Mouse (Mus musculus) cerebellum, adult (tissue): ENCODE data around the gene Fzd7.

Experiments used
- ATAC-seq: cut with Nextera tagmentation; 2 replicates; pipeline ENCODE4 v1.9.2; 2017; ENCODE audit warnings: mild to moderate bottlenecking, moderate library complexity, mixed read lengths; ENCODE audit not compliant: insufficient number of reproducible peaks, low FRiP score, low TSS enrichment

Fzd7 gene

DNA sequence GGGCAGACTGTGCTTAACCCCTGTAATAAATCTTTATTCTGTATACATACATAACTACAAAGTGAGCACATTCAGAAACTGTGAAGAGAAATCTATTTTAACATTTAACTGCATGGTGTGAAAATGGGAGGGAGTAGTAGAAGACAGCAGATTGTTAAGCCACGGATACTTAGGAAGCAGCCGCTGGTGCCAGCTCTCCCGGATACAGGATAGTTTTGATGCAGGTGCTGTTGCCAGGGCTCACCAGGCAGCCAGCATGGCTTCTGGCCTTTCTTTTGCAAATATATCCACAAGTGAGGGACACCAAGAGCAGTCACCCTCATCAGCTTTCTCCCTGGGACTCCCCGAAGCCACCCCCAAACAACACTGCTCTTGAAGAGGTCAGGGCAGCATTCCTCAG, 13.1 kb upstream of the Fzd7 start:
- peak; percentile 79 for ATAC-seq

DNA sequence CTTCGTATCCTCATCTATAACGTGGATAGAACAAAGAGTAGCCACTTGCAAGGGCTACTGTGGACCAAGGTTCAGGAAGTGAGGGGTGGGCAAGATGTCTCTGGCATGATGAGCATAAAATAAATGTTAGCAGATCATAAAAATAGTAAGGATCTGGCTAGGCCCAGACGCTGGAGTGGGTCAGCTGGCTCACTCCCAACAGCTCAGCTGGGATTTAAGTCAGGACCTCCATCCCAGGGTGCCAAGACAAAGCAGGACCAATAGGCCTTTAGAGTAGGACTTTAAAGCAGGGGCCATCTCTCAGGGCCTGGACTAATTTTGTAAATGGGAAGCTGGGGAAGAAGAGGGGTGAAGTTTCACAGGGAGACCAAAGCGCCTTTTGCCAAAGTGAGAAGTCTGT, 11.5 kb upstream of the Fzd7 start:
- ATAC-seq = no peak

DNA sequence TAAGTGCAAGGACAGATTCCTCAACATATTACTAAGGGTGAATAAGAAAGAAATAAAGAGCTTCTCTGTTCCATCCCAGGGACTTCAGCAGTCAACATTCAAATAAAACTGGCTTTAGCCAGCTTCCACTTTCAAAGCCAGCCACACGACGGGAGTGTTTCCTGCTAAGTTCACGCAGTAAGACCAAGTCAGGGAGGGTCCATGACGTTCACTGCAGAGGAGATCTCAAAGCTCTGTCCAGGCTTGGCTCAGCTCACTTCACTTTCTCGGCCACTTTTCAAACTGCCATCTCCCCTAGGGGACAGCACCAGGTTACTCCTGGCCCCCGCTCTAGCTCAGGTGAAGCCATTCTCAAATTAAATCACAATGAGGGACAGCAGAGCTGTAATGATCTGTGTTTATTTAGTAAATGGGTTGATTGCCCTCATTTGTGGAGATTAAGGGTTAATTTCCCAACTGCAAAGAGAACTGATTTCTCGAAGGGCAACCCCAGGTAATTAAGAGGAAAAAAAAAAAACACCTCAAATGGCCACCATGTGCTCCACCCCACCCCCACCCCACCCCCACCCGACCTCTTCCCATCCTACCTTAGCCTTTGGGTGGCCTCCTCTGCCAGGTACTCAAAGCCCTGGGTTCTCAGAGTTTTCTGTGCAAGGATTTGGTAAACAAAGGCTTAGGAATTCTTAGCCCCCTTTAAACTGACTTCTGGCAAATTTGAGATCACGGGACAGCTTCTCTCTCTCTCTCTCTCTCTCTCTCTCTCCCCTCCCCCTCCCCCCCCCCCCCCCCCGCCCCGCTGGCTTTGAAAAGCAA, 9.7 kb upstream of the Fzd7 start:
- ATAC-seq = no peak

DNA sequence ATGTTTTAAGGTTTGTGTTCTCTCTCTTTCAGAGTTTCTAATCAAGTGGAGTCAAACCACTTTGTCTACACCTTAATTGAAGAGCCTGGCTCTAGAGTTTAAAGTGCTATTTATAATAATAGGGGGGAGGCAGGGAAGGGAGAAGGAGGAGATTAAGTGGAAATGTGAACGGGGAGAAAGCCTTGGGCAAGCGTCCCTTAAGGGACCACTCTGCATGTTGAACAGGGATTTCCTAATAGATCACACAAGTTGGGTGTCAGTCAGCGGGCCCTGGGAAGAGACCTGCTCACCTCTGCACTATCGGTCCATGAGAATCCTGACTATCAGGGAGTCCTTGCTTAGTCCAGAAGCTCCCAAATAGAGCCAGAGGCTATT, 9.1 kb upstream of the Fzd7 start:
- no peak for ATAC-seq

DNA sequence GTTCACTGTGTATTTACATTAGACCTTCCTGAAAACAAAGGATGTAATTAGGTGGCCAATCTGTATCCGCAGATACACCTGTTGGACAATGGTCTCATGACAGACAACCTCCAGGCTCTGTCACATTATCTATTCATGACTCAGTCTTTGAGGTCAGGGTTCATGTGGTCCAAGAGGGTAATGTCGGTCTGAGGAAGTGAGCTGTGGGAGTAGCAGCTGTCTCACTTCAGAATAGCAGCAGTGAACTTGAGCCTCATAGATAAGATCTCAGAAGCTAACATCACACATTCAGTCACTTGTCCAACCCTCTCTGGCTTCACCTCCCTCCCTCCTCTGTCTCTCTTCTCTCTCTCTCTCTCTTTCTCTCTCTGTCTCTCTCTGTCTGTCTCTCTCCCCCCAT, 6.6 kb upstream of the Fzd7 start:
- ATAC-seq = no peak

DNA sequence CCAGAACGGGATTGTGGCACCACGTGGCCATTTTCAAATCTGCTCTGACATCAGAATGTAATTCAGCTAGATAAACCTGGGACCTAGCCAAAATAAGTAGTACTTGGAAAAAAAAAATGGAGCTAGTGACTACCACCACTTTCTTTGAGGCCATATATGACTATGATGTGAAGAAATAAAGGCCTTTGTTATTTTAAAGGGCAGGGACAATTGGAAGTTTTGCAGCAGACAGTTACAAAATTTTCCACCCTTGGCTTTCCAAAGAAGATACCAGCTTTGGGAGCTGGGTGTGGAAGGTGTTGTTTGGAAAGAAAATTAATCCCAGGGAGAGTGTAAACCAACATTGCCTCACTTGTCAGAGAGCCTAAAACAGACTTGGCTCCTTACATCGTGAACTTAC, 3.3 kb upstream of the Fzd7 start:
- no peak for ATAC-seq

DNA sequence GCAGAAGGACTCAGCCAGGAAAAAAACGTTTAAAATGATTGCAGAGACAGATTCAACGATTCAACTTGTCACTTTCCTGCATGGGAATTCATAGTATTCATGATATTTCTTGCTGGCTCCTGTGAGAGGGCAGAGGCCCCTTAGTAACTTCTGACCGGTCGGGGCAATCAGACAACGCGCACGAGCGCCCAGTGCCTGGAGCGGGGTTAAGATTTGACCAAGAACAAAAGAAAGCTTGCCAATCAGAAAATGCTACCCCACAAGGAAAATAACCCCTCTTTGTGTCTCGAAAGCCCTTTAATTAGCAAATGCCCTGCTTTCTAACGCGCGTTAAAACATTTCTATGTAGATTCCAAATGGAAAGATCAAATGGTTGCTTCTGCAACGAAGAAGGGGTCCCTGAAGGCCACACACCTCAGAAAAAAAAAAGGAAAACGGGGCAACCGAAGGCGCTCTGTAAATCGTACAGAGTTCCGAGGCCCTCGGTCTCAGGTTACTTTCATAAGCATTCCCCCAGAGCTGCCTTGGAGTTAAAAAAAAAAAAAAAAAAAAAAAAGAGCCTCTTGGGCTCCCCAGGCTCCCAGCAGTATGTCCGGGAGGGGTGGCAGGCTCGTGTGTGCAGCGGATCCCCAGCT, 1.3 kb upstream of the Fzd7 start:
- no peak for ATAC-seq

DNA sequence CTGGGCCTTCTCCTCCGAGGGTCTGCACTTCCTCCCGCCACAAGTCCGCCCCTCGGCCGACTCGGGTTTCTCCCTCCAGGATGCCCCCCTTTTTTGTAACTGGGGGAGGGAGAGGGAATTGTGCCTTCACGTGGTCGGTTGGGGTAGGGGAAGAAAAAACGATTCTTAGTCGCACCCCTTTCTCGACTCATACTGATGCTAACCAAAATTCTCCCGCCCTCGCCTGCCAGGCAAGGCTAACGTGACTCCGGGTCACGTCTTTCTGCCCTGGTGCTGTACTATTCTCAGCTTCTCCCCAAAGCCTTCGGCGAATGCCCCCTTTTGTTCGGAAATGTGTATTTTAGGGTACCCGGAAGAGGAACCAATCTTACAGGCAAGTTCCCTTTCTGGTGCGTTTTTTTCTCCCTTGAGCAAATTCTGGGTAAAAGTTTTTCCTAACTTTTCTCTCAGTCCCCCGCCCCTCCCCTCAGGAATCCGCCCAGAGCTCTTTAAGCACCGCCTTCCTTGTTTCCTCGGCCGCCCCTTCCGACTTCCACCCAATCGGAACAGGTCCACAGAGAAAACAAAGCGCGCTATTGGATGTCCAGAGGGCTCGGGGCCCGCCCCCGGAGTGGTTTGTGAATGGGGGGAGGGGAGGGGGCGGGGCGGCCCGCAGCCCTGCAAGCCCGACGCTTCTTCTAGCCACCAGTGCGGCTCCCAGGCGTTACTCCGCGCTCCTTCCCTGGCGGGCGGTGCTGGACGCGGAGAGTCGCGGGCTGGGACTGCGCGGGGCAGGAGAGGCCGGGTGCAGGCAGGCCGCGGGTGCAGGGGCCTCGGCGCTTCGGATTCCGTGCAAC, 550 bp upstream of the Fzd7 start:
- peak; percentile 84 for ATAC-seq

DNA sequence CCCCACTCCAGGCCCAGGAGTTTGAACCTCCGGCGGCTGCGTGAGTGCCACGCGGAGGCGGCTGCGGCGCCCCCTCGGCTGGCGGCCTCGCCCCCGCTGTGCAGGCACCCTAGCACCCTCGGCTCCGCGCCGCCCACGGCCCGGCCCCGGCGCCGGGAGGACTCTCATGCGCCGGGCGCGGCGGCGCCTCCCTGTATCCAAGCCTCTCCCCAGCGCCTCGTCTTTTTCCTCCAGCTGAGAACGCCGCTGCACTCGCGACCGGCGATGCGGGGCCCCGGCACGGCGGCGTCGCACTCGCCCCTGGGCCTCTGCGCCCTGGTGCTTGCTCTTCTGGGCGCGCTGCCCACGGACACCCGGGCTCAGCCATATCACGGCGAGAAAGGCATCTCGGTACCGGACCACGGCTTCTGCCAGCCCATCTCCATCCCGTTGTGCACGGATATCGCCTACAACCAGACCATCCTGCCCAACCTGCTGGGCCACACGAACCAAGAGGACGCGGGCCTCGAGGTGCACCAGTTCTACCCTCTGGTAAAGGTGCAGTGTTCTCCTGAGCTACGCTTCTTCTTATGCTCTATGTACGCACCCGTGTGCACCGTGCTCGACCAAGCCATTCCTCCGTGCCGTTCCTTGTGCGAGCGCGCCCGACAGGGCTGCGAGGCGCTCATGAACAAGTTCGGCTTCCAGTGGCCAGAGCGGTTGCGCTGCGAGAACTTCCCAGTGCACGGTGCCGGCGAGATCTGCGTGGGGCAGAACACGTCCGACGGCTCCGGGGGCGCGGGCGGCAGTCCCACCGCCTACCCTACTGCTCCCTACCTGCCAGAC, 684 bp downstream of the Fzd7 start:
- 0 out of 2 replicates have a peak, but pooled peaks have one; percentile 4 for ATAC-seq

DNA sequence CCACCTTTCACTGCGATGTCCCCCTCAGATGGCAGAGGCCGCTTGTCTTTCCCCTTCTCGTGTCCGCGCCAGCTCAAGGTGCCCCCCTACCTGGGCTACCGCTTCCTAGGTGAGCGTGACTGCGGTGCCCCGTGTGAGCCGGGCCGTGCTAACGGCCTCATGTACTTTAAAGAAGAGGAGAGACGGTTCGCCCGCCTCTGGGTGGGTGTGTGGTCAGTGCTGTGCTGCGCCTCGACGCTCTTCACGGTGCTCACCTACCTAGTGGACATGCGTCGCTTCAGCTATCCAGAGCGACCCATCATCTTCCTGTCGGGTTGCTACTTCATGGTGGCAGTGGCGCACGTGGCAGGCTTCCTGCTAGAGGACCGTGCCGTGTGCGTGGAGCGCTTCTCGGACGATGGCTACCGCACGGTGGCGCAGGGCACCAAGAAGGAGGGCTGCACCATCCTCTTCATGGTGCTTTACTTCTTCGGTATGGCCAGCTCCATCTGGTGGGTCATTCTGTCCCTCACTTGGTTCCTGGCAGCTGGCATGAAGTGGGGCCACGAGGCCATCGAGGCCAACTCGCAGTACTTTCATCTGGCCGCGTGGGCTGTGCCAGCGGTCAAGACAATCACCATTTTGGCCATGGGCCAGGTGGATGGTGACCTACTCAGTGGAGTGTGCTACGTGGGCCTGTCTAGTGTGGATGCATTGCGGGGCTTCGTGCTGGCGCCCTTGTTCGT, 1.5 kb downstream of the Fzd7 start:
- peak; percentile 56 for ATAC-seq

DNA sequence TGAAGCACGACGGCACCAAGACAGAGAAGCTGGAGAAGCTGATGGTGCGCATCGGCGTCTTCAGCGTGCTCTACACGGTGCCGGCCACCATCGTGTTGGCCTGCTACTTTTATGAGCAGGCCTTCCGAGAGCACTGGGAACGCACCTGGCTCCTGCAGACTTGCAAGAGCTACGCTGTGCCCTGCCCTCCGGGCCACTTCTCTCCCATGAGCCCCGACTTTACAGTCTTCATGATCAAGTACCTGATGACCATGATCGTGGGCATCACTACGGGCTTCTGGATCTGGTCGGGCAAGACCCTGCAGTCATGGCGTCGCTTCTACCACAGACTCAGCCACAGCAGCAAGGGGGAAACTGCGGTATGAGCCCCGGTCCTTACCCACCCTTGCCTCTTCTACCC, 2.1 kb downstream of the Fzd7 start:
- no peak for ATAC-seq

DNA sequence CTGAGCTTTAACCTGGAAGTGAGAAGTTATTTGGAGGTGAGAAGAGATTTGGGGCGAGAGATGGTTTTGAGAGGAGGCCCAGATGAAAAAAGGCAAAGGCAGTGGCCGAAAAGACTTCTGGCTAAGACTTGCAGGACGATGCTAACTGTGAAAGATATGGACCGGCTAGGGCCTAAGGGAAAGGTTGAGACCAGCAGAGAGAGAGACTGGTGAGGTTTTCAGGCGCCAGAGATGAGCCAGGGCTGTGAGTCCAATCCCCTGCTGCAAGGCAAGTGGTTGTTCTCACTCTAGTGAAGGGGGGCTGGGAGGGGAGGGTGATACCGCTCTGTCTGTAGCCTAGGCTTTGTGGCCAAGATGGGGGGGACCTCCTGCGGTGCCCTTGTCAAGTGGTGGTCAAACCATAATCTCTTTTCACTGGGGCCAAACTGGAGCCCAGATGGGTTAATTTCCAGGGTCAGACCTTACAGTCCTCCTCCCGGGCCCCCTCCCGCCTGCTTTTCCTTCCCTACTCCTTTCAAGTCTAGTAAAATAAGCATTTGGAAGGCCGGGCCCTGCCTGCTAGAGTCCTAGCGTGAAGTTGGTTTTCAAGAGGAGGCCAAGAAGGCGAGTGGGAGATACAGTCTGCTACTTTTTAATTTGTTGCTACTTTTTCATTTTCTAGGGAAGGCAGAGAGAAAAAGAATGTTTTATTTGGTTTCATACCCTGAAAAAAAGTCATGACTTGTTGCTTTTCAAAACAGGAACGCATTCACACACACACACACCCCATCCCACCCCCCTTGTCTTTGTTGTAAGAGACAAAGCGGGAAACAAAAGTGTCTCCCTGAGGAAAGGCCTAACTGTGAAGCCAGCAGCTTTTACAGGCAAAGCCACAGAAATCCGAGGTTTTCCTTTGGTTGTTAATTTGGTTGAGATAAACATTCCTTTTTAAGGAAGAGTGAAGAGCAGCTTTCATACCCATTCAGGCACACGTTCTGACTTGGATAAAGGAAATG, 2.9 kb downstream of the Fzd7 start:
- 0 out of 2 replicates have a peak, but pooled peaks have one; percentile 17 for ATAC-seq

DNA sequence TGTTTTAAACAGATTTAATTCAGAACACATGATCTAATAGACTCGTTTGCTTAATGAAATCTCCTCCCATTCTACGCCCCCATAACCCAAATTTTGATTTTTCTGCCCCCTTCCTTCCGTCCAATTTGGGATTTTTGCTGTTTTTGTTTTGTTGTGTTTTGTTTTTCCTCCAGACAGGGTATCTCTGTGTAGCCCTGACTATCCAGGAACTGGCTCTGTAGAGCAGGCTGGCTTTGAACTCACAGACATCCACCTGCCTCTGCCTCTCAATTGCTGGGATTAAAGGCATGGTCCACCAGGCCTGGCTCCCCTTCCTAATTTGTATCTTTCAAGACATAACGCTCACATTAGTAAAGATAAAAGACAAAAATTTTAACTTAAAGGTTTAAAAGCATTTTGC, 3.6 kb downstream of the Fzd7 start:
- no peak for ATAC-seq

DNA sequence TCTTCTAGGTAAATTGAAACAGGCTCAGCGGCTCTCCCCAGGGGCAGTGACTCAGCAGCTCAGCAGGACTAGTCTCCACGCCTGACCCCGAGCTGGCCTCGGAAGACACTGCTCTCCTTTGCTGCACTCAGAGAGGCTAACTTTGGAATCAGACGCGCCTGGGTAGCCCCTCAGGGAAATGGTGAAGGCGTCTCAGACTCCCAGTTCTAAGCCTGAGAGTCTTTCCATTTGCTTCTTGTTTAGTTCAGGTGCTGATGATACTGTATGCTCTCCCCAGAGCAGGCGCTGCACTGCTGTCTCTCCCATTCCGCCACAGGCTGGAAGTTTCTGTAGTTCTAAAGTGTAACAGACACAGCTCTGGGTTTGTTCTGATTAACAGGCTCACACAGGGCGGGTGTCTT, 5.4 kb downstream of the Fzd7 start:
- ATAC-seq = no peak

DNA sequence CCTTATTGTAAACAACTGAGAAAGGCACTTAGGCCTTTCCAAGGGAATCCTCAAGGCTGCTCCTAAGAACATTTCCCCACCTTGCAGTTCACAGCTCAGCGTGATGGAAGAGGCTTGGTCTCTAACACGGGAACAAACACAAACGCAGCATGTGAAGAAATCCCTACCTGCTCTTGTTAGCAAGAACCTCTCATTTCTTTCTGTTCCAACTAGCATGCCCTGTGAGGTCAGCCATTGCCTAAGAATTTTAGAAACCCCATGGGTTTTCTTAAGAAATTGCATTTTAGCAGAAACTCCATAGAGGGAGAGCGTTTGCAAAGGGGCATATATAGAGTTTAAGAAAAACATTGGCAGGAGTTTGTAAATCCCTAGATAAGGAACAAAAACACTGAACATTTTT, 6.3 kb downstream of the Fzd7 start:
- no peak for ATAC-seq

DNA sequence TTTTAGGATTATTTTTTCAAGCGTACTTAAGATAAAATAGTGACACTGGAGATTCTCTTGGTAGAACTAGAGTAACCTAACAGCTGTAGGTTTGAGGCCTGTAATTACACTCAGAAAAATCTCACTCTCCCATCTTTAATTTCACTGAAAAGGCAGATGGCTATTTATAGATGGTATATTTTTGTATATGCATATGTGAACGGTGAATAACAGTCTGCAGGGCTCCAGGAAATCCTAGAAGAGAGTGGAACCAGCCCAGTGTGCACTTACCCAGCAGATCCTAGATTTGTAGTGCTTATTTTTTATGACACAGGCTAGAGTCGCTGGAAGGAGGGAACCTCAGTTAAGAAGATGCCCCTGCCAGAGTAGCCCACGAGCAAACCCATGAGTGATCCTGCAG, 6.8 kb downstream of the Fzd7 start:
- ATAC-seq = no peak

DNA sequence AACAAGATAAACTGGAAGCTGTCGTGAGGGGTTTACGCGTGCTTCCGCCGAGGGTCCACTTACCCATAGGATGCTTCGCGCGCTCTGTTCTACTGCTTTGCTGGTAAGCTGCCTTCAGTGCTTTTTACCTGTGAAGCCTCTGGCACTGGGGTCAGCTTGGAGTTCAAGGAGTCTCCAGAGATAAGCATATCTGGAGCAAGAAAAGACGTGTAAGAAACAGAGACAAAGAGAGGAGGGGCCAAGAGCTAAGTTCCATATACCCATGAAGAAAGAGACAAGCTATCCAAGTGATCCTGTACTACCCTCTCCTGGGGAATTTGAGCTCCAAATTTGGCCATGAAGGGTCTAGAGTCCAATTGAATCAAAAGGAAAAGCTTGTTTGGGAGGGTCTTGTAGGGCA, 9.3 kb downstream of the Fzd7 start:
- no peak for ATAC-seq

DNA sequence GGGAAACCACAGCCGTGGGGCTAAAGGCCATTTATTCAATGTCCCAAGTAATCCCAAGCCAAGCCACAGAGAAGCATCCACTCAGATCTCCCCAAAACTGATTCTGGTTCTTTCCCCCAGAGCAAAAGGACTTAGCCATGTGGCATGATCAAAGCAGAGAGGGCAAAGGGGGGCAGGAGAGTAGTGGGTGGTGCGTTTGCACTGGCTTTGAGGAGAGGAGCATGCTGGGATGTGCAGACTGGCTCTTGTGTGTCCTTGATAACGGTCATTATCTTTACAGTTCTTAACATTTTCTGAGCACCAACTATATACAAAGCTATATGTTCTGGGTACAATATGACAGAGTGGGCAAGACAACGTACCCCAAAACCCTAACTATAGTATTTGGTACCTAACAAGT, 10.2 kb downstream of the Fzd7 start:
- no peak for ATAC-seq

DNA sequence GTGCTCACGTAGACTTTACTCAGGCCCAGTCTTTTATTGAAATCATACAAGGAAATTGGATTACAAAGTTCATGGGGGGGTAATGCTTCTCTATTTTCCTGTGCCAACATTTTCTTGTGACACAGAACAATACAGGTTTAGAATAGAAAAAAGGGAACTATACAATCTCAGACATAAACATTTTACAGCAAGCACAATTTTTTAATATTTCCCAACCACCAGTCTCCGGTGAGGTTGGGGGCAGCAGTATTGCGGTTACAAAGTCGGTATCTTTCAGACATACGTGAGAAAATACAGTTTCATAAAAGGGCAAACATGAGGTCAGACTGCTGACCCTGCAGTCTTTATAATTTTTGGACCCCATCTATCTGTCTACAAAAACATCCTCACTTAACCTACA, 13.7 kb downstream of the Fzd7 start:
- no peak for ATAC-seq
